Mouse (Mus musculus) thymus, postnatal 36 days (tissue): ENCODE data around the gene 1700123O20Rik.

Source experiments
- DNase-seq, 2 experiments: peaks; one replicate each; pipeline ENCODE4 v3.0.0; 2022; ENCODE audit warnings: mixed read lengths in 2 of 2

1700123O20Rik gene

GRCm38 (mm10) chr14:54686063-54686521 is at the start of gene 1700123O20Rik:
1700123O20Rik (plus strand) TSS chr14:54686216.
- DNase-seq: peak; percentile 83 to 85

DNA sequence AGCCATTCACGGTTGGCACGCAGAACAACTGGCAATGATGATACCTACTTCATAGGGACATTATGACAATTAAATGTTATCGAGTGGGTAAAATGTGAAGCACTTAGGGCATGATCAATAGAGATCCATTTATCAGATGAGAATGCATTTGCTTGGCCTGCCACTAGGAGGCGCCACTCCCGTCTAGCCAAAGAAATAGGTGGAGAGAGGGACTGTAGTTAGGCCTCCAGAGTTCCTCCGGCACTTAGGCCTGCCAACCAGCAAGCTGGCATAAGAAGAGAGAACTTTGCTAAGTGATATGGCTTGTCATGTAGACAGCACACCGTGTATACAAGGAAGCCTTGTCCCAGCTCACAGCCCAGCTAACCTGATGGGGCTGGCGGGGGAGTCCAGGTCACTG is 49.1 kb upstream of the 1700123O20Rik start:
- peak; percentile 46 to 52 for DNase-seq

GRCm38 (mm10) chr14:54638210-54638609 is 47.8 kb upstream of the 1700123O20Rik start:
- no peak for DNase-seq

DNA sequence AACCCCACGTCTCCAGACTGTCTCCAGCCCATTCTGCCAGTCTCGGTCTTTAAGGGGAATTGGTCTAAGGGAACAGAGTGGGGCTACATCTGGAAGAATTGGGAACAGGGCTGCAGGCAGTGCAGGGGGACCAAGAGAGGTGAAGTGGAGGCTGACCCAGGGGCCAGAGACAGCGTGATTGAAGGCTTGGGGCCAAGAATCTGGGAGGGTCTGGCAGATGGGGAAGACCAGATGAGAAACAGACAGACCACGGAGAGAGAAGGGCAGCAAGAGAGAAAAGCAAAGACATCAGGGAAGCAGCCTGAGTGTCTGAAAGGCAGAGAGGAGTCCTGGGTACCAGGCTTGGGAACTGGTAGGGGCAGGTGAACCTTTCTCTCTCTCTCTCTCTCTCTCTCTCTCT is 45.9 kb upstream of the 1700123O20Rik start:
- no peak for DNase-seq

DNA sequence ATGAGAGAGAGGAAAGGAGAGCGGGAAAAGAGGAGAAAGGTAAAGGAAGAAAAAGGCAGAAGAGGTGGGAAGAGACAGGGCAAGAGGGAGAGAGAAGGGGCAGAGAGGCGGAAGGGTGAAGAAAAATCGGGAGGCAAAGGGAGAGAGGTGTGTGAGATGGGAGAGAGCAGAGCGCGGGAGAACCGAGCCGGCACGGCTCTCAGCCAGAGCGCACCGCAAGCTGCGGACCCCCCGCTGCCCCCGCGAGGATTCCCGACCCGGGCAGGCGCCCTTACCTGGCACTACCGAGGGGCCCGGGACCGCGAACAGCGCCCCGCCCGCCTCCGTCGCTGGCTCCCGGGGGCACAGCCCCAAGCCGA is 45.1 kb upstream of the 1700123O20Rik start, which contains the start of gene Gm17606:
TSS of gene Gm17606 (plus strand) at position 7 of the 359 bp plus-strand sequence.
- no peak for DNase-seq

DNA sequence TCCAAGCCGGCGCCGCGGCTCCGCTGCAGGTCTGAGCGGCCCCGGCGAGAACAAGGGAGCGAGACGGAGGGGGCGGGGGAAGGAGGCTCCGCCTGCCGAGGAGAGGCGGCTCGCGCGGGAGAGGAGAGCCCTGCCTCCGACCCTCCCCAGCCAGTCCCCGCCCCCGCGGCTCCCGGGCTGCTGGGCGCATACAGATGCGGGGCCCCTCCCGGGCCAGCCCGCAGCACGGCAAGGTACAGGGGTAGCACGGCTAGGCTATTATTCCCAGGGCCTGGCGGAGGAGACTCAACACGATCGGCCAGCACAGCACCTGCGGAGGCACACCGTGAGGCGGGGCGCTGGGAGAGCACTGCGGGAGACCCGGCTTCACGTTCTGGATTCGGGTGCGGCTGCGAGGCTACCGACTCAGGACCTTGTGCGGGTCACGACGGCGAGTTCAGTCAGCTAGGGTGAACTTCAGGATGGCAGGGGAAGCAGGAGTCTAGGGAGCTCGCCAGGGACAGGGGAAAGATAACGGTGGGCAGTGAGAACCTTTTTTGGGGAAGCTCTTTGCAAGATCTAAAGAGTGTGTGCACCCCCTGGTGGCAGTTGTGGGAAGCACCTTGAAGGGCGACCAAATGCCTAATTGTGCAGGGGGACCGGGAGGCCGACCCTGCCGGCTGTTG is 44.6 kb upstream of the 1700123O20Rik start, which contains the start of gene Cdh24:
TSS of gene Cdh24 (minus strand) at position 60 of the 665 bp plus-strand sequence.
- peak; percentile 94 to 95 for DNase-seq

DNA sequence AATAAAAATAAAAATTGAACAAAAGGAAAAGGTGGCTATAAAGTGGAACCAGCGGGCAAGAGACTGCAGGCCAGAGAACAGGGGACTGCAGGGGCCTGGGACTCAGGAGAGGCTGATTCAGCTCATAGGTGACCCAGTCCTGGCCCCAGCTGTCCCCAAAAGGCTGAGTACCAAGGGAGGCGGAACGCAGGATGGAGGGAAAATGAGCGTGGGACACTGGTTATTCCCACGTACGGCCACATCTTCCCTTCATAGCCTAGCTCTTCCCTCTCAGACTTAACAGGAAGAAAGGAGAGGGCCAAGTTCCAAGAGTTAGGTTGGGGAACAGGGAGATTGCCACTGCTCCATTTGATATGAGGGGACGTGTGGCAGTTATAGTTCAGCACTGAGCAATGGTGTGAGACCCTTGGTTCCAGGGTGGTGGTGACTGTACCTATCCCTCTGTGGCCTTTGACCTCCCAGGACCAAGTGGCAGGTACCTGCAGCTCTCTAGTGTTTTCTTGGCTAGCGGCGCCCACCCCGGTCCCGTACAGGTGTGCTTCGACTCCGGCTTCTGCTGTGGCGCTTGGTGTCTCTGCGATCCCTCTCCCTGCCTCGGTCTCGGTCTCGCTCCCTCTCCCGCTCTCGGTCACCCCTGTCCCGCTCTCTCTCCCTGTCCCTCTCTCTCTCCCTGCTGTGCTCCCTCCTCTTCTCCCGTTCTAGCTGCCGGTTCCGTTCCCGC is 43.6 kb upstream of the 1700123O20Rik start:
- DNase-seq: no peak

DNA sequence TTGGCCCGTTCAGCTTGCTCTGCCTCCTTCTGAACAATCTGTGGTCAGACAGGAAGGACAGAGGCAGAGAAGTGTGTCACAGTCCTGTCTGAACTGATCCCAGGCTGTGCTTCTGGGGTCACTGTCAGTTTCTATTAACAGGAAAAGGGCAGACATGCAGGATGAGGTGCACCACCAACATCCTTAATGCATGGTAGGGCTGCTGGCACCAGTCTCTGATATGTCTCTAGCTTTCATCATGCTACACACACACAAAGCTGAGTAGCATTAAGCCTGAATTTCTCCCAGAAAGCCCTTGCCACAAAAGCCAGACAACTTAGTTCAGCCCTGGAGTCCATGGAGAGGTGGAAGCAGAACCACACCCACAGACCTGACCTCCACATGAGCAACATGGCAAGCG is 43.0 kb upstream of the 1700123O20Rik start:
- DNase-seq: no peak

DNA sequence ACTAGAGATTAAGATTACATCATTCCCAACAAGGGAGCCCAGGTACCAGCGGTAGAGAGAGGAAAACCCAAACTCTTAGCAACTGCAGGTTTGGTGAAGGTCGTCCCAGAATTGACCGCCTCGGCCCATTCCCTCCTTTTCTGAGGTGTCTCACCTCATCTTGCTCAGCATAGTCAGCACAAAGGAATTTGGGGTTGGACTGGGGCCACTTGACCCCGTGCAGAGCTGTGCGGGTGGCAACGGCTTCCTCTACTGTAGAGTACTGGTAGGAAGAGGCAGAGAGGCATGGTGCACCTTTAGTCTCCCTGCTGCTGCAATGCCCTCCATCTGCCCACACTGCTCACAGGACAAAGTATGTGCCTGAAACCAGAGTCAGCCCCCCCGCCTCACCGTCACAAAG is 41.7 kb upstream of the 1700123O20Rik start:
- DNase-seq: no peak

- peak in 1 of 2 experiments; percentile 34 for DNase-seq
Observed at GRCm38 (mm10) chr14:54646455-54646854, 39.6 kb upstream of the 1700123O20Rik start.

GRCm38 (mm10) chr14:54646898-54647636 is 38.9 kb upstream of the 1700123O20Rik start:
- DNase-seq: no peak

GRCm38 (mm10) chr14:54647900-54648299 is 38.1 kb upstream of the 1700123O20Rik start:
- no peak for DNase-seq

DNA sequence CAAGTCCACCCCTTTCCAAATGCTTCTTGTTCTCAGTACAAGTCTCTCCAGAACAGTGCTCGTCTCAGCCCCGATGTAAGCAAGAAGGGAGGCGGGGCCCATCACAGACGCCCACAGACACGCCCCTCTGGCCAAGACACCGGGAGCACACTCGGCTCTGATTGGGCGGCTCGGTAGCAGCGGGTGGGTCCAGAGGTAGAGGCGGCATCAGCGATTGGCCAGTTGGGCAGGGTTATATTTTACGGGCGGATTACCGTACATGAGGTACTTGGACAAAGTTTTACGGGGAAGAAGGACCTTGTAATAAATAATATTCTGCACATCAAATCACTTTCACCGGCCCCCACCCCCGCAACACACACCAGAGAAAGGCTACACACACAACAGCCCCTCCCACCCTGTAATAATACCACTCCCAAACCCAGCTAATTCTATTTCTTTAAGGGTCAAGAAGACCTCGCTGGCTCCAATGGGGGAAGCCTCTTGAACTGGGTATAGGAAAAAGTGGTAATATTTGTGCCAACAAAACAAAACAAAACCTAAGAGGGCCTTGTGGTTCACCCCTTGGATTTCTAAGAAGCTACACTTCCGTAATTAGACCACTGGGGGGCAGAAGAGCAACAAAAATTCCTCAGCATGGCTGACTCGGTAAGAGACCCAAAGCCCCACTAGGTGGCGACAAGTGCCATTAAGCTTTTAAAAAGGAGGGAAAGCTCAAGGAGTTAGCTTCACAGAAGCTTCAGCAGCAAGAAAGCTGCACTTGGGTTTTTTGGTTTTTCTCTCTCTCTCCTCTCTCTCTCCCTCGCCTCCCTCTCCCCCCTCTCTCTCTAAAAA is 35.2 kb upstream of the 1700123O20Rik start:
- DNase-seq: peak; percentile 82 to 84

GRCm38 (mm10) chr14:54651556-54651955 is 34.5 kb upstream of the 1700123O20Rik start:
- DNase-seq: no peak

DNA sequence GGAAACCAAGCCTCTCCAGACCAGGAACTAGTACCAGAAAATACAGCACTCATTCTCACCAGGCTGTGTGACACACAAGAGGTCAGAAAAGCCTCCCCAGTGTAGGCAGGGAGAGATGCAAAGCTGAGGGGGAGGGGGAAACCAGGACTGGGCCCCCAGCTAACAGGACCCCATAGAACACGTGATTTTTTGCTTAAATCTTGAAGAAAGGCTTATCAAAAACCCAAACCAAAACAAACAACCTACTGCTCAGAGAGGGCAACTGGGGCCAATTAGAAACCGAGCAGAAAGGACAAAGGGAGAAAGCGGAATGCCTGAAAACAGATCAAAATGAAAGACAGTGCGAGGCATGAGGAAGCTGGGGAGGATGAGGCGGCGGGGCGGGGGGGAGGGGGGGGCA is 33.2 kb upstream of the 1700123O20Rik start:
- DNase-seq: no peak

GRCm38 (mm10) chr14:54653496-54653895 is 32.5 kb upstream of the 1700123O20Rik start:
- DNase-seq: peak; percentile 82 to 87

DNA sequence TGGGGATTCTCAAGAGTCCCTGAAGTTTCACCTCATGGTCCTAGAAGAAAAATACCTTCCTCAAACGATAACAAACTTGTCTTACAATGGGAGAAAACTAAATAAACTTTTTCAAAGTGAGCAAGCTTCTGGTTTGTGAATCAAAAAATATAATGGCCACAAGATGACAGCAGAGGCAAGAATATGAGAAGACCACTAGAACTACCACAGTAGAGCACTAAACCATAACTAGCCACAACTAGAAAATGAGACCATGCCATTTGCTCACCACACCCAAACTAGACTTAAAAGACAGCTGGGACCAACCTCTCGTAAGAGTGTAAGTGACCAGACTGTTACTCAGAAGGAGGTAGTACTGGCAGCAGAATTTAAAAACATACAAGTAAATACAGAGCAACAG is 26.0 kb upstream of the 1700123O20Rik start:
- no peak for DNase-seq

GRCm38 (mm10) chr14:54664477-54665222 is 21.4 kb upstream of the 1700123O20Rik start:
- no peak for DNase-seq

- peak; percentile 62 to 65 for DNase-seq
Observed at GRCm38 (mm10) chr14:54669381-54669780, 16.6 kb upstream of the 1700123O20Rik start.

GRCm38 (mm10) chr14:54674317-54674716 is 11.7 kb upstream of the 1700123O20Rik start:
- DNase-seq: no peak

GRCm38 (mm10) chr14:54676290-54676689 is 9.7 kb upstream of the 1700123O20Rik start:
- DNase-seq: no peak
